Mouse (Mus musculus): ENCODE data around the gene Pold2. TPM values are rescaled to one million over a fixed set of nuclear protein-coding genes. Genes with fewer than 3 reads are reported as not detected.

Gene Pold2
- polyA plus RNA-seq, 1 experiment, result 127 TPM

- Histone ChIP-seq H3K36me3 (ENCODE audit: control insufficient read depth, insufficient read depth, low read length, poor library complexity, severe bottlenecking) (no peaks in the 10 kb centered on the region), H3K4me3 (ENCODE audit: low read depth, low read length) (no peak overlapping the region), H3K27me3 (ENCODE audit: control insufficient read depth, insufficient read depth, low read length, poor library complexity, severe bottlenecking) (no peaks in the 10 kb centered on the region), H3K4me1 (ENCODE audit: control insufficient read depth, insufficient read depth, low read length) (no peaks in the 10 kb centered on the region), H3K9me3 (replicated peaks; ENCODE audit: control insufficient read depth, insufficient read depth, low read length, poor library complexity, severe bottlenecking) (no peaks in the 10 kb centered on the region), H3K27ac (ENCODE audit: insufficient read depth, low read length) (no peak overlapping the region), H3K9ac (ENCODE audit: low read depth, poor library complexity, severe bottlenecking) (no peak overlapping the region)
- no peak for TF ChIP-seq EP300 (IDR thresholded peaks at IDR 0.05; ENCODE audit: insufficient read depth, low read depth, low read length)
- no peak for TF ChIP-seq CTCF (IDR thresholded peaks at IDR 0.05; ENCODE audit: low read depth, low read length)
- no peak for TF ChIP-seq POLR2A (IDR thresholded peaks at IDR 0.05; ENCODE audit: insufficient read depth, low read length)
These were observed 38.1 kb upstream of the Pold2 start for GRCm38 (mm10) chr11:5916178-5916548.

- H3K27ac ChIP-seq (ENCODE audit: insufficient read depth, low read length), result no peak overlapping the region
- no peaks in the 10 kb centered on the region for H3K9me3 ChIP-seq (replicated peaks; ENCODE audit: control insufficient read depth, insufficient read depth, low read length, poor library complexity, severe bottlenecking)
- no peaks in the 10 kb centered on the region for H3K4me1 ChIP-seq (ENCODE audit: control insufficient read depth, insufficient read depth, low read length)
- no peaks in the 10 kb centered on the region for H3K27me3 ChIP-seq (ENCODE audit: control insufficient read depth, insufficient read depth, low read length, poor library complexity, severe bottlenecking)
- H3K4me3 ChIP-seq (ENCODE audit: low read depth, low read length), result no peak overlapping the region
- TF ChIP-seq EP300 (IDR thresholded peaks at IDR 0.05; ENCODE audit: insufficient read depth, low read depth, low read length) (no peak), CTCF (IDR thresholded peaks at IDR 0.05; ENCODE audit: low read depth, low read length) (no peak)
- H3K36me3 ChIP-seq (ENCODE audit: control insufficient read depth, insufficient read depth, low read length, poor library complexity, severe bottlenecking), result no peaks in the 10 kb centered on the region
- H3K9ac ChIP-seq (ENCODE audit: low read depth, poor library complexity, severe bottlenecking), result no peak overlapping the region
These were observed 37.5 kb upstream of the Pold2 start for GRCm38 (mm10) chr11:5915429-5916177.

- no peak overlapping the region for H3K27ac ChIP-seq (ENCODE audit: insufficient read depth, low read length)
- H3K4me1 ChIP-seq (ENCODE audit: control insufficient read depth, insufficient read depth, low read length), result no peaks in the 10 kb centered on the region
- H3K9me3 ChIP-seq (replicated peaks; ENCODE audit: control insufficient read depth, insufficient read depth, low read length, poor library complexity, severe bottlenecking), result no peaks in the 10 kb centered on the region
- H3K9ac ChIP-seq (ENCODE audit: low read depth, poor library complexity, severe bottlenecking), result no peak overlapping the region
- H3K4me3 ChIP-seq (ENCODE audit: low read depth, low read length), result no peak overlapping the region
- no peaks in the 10 kb centered on the region for H3K36me3 ChIP-seq (ENCODE audit: control insufficient read depth, insufficient read depth, low read length, poor library complexity, severe bottlenecking)
- no peak for TF ChIP-seq EP300 (IDR thresholded peaks at IDR 0.05; ENCODE audit: insufficient read depth, low read depth, low read length)
- TF ChIP-seq POLR2A (IDR thresholded peaks at IDR 0.05; ENCODE audit: insufficient read depth, low read length), result no peak
- no peak for TF ChIP-seq CTCF (IDR thresholded peaks at IDR 0.05; ENCODE audit: low read depth, low read length)
- H3K27me3 ChIP-seq (ENCODE audit: control insufficient read depth, insufficient read depth, low read length, poor library complexity, severe bottlenecking), result no peaks in the 10 kb centered on the region
These were observed 36.8 kb upstream of the Pold2 start for GRCm38 (mm10) chr11:5914940-5915339.

- Histone ChIP-seq H3K36me3 (ENCODE audit: control insufficient read depth, insufficient read depth, low read length, poor library complexity, severe bottlenecking) (no peaks in the 10 kb centered on the region), H3K9ac (ENCODE audit: low read depth, poor library complexity, severe bottlenecking) (no peak overlapping the region), H3K27ac (ENCODE audit: insufficient read depth, low read length) (no peak overlapping the region), H3K4me1 (ENCODE audit: control insufficient read depth, insufficient read depth, low read length) (no peaks in the 10 kb centered on the region), H3K4me3 (ENCODE audit: low read depth, low read length) (no peak overlapping the region), H3K27me3 (ENCODE audit: control insufficient read depth, insufficient read depth, low read length, poor library complexity, severe bottlenecking) (no peaks in the 10 kb centered on the region), H3K9me3 (replicated peaks; ENCODE audit: control insufficient read depth, insufficient read depth, low read length, poor library complexity, severe bottlenecking) (no peaks in the 10 kb centered on the region)
- TF ChIP-seq EP300 (IDR thresholded peaks at IDR 0.05; ENCODE audit: insufficient read depth, low read depth, low read length) (no peak), POLR2A (IDR thresholded peaks at IDR 0.05; ENCODE audit: insufficient read depth, low read length) (no peak), CTCF (IDR thresholded peaks at IDR 0.05; ENCODE audit: low read depth, low read length) (no peak)
These were observed 35.8 kb upstream of the Pold2 start for GRCm38 (mm10) chr11:5913936-5914335.

GRCm38 (mm10) chr11:5913256-5913655 is 35.2 kb upstream of the Pold2 start:
- TF ChIP-seq EP300 (IDR thresholded peaks at IDR 0.05; ENCODE audit: insufficient read depth, low read depth, low read length) (no peak), CTCF (IDR thresholded peaks at IDR 0.05; ENCODE audit: low read depth, low read length) (no peak), POLR2A (IDR thresholded peaks at IDR 0.05; ENCODE audit: insufficient read depth, low read length) (no peak)
- no peaks in the 10 kb centered on the region for H3K27me3 ChIP-seq (ENCODE audit: control insufficient read depth, insufficient read depth, low read length, poor library complexity, severe bottlenecking)
- no peaks in the 10 kb centered on the region for H3K36me3 ChIP-seq (ENCODE audit: control insufficient read depth, insufficient read depth, low read length, poor library complexity, severe bottlenecking)
- no peak overlapping the region for H3K27ac ChIP-seq (ENCODE audit: insufficient read depth, low read length)
- H3K4me1 ChIP-seq (ENCODE audit: control insufficient read depth, insufficient read depth, low read length), result no peaks in the 10 kb centered on the region
- no peak overlapping the region for H3K4me3 ChIP-seq (ENCODE audit: low read depth, low read length)
- H3K9ac ChIP-seq (ENCODE audit: low read depth, poor library complexity, severe bottlenecking), result no peak overlapping the region
- no peaks in the 10 kb centered on the region for H3K9me3 ChIP-seq (replicated peaks; ENCODE audit: control insufficient read depth, insufficient read depth, low read length, poor library complexity, severe bottlenecking)

GRCm38 (mm10) chr11:5912635-5913034 is 34.5 kb upstream of the Pold2 start:
- Histone ChIP-seq H3K4me1 (ENCODE audit: control insufficient read depth, insufficient read depth, low read length) (no peaks in the 10 kb centered on the region), H3K27ac (ENCODE audit: insufficient read depth, low read length) (no peak overlapping the region), H3K36me3 (ENCODE audit: control insufficient read depth, insufficient read depth, low read length, poor library complexity, severe bottlenecking) (no peaks in the 10 kb centered on the region), H3K4me3 (ENCODE audit: low read depth, low read length) (no peak overlapping the region), H3K9ac (ENCODE audit: low read depth, poor library complexity, severe bottlenecking) (no peak overlapping the region), H3K27me3 (ENCODE audit: control insufficient read depth, insufficient read depth, low read length, poor library complexity, severe bottlenecking) (no peaks in the 10 kb centered on the region), H3K9me3 (replicated peaks; ENCODE audit: control insufficient read depth, insufficient read depth, low read length, poor library complexity, severe bottlenecking) (no peaks in the 10 kb centered on the region)
- TF ChIP-seq EP300 (IDR thresholded peaks at IDR 0.05; ENCODE audit: insufficient read depth, low read depth, low read length) (no peak), POLR2A (IDR thresholded peaks at IDR 0.05; ENCODE audit: insufficient read depth, low read length) (no peak), CTCF (IDR thresholded peaks at IDR 0.05; ENCODE audit: low read depth, low read length) (peak; percentile 85)

Data from ES-Bruce4 (cell line).